8 mouse cellular contexts compared by ENCODE assay signal in genomic region chr2:11604053-11604452, GRCm38 (mm10). TPM values are rescaled to one million over a fixed set of nuclear protein-coding genes. Genes with fewer than 3 reads are reported as not detected.
DNase-seq lines count a peak whose midpoint lies in the region; ATAC-seq and TF ChIP-seq lines count a peak whose summit lies in the region.

Rbm17 (minus strand) TSS chr2:11604153.

- no peak for TF ChIP-seq EP300 in liver, postnatal 0 days (IDR thresholded peaks at IDR 0.05; ENCODE audit: low read depth)

- no peaks in the 10 kb centered on the region for H3K27me3 ChIP-seq in hindbrain, embryonic 16.5 days (replicated peaks; ENCODE audit: control insufficient read depth, insufficient read depth, low read length)
- H3K27me3 ChIP-seq in liver, postnatal 0 days (ENCODE audit: insufficient read depth, low read length) = no peaks in the 10 kb centered on the region

- no peak for TF ChIP-seq CTCF in liver, postnatal 0 days (IDR thresholded peaks at IDR 0.05; ENCODE audit: low read depth)

- ATAC-seq in hindbrain, embryonic 16.5 days = no peak
- ATAC-seq in liver, postnatal 0 days = no peak

- 84% methylated on average over 5 of the region's 5 CpGs for WGBS in hindbrain, embryonic 16.5 days
- WGBS in liver, postnatal 0 days (ENCODE audit: insufficient replicate concordance) = 78% methylated on average over 5 of the region's 5 CpGs

- H3K9me3 ChIP-seq in hindbrain, embryonic 16.5 days (ENCODE audit: control insufficient read depth, low read length) = no peaks in the 10 kb centered on the region
- H3K9me3 ChIP-seq in liver, postnatal 0 days (ENCODE audit: low read length) = no peaks in the 10 kb centered on the region

- H3K27ac ChIP-seq in hindbrain, embryonic 16.5 days (ENCODE audit: low read depth, low read length) = peak within 1 kb of the TSS; percentile 81
- peak within 1 kb of the TSS; percentile 82 for H3K27ac ChIP-seq in liver, postnatal 0 days (ENCODE audit: low read depth)

- H3K36me3 ChIP-seq in hindbrain, embryonic 16.5 days (ENCODE audit: control insufficient read depth, insufficient read depth, low read length) = peaks cover 9% of the 10 kb centered on the region; the same call in 1 of the 2 replicates
- H3K36me3 ChIP-seq in liver, postnatal 0 days (replicated peaks; ENCODE audit: insufficient read depth, low read length) = peaks cover 14% of the 10 kb centered on the region

- peak within 1 kb of the TSS; percentile 97 for H3K4me3 ChIP-seq in hindbrain, embryonic 16.5 days (ENCODE audit: low read length)
- H3K4me3 ChIP-seq in liver, postnatal 0 days (ENCODE audit: low read depth, low read length) = peak within 1 kb of the TSS; percentile 98

- peaks cover 9% of the 10 kb centered on the region for H3K4me1 ChIP-seq in hindbrain, embryonic 16.5 days (ENCODE audit: control insufficient read depth, insufficient read depth, low read depth, low read length)
- H3K4me1 ChIP-seq in liver, postnatal 0 days (ENCODE audit: insufficient read depth) = peaks cover 6% of the 10 kb centered on the region; the same call in 1 of the 2 replicates

- H3K9ac ChIP-seq in hindbrain, embryonic 16.5 days (ENCODE audit: low read depth, low read length) = peak within 1 kb of the TSS; percentile 98
- peak within 1 kb of the TSS; percentile 99 for H3K9ac ChIP-seq in liver, postnatal 0 days (replicated peaks)

- H3K4me2 ChIP-seq in hindbrain, embryonic 16.5 days (ENCODE audit: low read length) = peak within 1 kb of the TSS; percentile 33; the same call in 1 of the 2 replicates
- H3K4me2 ChIP-seq in liver, postnatal 0 days (ENCODE audit: low read depth, low read length) = peak within 1 kb of the TSS; percentile 84

- peak; percentile 71 for DNase-seq in heart, adult 11 months
- no peak for DNase-seq in heart, adult 9 months (ENCODE audit: low spot score in 2 of 2)
- no peak for DNase-seq in adrenal gland, postnatal 10 days
- no peak for DNase-seq in gastrocnemius, adult 8-10 months (ENCODE audit: low spot score in 2 of 2)
- DNase-seq in liver, postnatal 0 days = no peak
- no peak for DNase-seq in ovary, postnatal 10 days (ENCODE audit: low spot score)
- DNase-seq in yolk sac, embryonic 10.5 days (ENCODE audit: low spot score) = no peak

RNA-seq across cellular contexts. Expression of gene Rbm17, which starts in this region (rescaled TPM):
- total RNA-seq in adrenal gland, postnatal 10 days (2021) = 100 to 1,000 TPM; 116 to 118 TPM
- total RNA-seq in gastrocnemius, adult 8-10 months (2022) = 10 to 100 TPM; 37.3 to 57.8 (median 46.3) TPM
- 120 and 125 TPM in 2 replicates for polyA plus RNA-seq in hindbrain, embryonic 16.5 days (2015; fragmentation: Nextera tagmentation; extraction: Ambion mirVana)
- polyA plus RNA-seq in liver, postnatal 0 days (2015; fragmentation: Nextera tagmentation; extraction: Ambion mirVana) = 46.9 and 50.8 TPM in 2 replicates
